Mouse (Mus musculus): ENCODE results near the gene Apbb2. TPM values are rescaled to one million over a fixed set of nuclear protein-coding genes. Genes with fewer than 3 reads are reported as not detected.

Gene Apbb2
- polyA plus RNA-seq, 1 experiment, result not detected

DNA sequence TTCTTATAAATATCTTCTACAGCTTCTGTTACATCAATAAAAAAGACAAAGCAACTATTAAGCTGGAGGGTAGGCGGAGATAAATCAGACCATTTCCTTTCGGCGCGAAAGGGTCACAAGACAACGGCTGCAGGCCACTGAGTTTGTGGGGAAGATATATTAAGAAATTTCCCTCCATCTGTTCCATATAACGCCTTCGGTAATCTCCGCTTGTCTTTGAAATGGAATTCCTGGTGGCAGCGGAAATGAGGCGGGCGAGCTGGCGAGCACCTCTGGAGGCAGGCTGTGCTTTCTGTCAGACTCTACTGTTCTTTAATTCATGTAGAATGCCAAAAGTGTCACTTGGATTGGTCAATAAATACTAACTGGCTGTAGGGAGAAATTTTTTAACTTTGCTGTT, 267.5 kb downstream of the Apbb2 start:
- no peak for TF ChIP-seq GATA1 (IDR thresholded peaks at IDR 0.05; ENCODE audit: low read length)

DNA sequence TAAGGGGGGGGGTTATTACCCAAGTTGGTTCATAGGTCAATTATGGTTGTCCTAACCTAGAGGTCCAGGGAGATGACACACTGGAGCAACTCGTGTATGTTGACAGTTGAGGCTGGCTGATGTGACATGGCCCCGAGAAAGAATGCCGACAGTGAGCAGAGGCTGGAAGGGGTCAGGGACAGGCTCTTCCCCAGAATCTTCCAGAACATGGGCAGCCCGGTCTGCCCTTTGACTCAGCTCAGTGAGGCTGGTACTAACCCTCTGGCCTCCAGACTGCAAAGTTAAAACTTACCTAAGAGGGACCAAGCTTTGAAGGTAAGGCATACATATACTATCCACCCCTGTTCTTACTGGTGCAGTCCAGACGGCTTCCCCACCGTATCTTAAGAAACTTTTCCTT, 268.0 kb downstream of the Apbb2 start:
- TF ChIP-seq GATA1 (IDR thresholded peaks at IDR 0.05; ENCODE audit: low read length), result no peak

DNA sequence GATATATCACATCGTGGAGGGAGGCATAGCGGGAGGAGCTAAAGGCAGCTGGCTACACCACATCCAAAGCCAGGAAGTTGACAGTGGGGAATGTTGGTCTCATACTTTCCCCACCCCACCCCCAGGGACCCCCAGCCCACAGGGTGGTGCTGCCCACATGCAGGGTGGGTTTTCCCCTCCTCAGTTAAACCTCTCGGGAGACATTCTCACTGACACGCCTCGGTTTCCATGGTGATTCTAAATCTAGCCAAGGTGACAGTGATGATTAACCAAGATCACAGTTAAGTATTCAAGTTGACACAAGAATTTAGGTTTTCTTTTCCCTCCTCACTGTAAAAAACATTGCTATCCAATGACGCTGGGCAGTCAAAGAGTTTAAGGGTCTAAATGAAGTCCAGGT, 270.2 kb downstream of the Apbb2 start:
- TF ChIP-seq GATA1 (IDR thresholded peaks at IDR 0.05; ENCODE audit: low read length), result no peak

DNA sequence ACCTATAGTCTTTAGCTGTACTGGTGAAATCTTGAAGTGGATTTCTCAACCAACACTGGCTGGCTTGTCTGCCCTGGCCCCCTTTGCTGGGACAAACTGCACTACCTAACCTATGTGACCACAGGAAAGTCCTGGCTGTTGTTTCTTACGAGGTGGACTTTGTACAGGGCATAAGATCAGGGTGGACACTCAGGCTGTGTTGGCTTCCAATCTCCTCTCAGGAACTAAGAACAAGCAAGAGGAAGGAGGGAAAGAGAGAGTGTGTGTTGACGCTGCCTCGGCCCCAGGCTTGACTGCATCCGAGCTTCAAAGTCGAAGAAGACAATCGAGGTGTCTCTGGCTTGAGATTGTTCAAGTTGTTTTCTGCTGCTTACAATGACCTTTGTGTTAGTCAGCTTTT, 271.8 kb downstream of the Apbb2 start:
- TF ChIP-seq GATA1 (IDR thresholded peaks at IDR 0.05; ENCODE audit: low read length), result no peak

DNA sequence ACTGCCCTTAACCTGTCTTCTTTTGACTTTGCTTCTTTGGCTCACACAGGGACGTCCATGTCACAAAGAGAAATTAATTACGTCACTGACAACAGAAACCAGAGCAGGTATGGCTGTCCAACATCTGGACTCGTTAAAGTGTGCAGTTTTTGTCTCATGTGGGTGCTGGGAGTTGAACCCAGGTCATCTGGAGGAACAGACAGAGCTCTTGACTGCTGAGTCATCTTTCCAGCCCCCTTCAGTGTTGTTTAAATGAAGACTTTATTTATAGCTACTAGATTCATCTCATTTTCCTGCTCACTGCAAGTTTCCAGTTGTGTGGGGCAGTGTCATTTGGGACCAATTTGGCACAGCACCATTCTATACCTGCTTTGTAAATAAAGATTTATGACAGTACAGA, 273.4 kb downstream of the Apbb2 start:
- TF ChIP-seq GATA1 (IDR thresholded peaks at IDR 0.05; ENCODE audit: low read length), result no peak

DNA sequence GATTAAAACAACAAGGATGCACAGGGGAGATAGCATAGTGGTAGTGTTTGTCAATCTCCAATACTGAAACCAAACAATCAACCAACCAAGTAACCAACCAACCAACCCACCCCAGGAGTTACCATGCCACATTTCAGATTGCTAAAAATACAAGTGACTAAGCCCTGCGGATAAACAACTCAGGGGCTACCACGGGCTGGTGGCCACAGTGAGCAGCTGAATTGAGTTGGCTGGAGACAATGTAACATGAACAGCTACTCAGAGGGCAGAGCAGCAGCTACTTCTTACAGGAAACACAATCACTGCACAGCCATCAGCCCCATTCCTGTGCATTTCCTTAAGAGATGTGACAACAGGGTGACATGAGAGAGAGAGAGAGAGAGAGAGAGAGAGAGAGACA, 274.4 kb downstream of the Apbb2 start:
- no peak for TF ChIP-seq GATA1 (IDR thresholded peaks at IDR 0.05; ENCODE audit: low read length)

DNA sequence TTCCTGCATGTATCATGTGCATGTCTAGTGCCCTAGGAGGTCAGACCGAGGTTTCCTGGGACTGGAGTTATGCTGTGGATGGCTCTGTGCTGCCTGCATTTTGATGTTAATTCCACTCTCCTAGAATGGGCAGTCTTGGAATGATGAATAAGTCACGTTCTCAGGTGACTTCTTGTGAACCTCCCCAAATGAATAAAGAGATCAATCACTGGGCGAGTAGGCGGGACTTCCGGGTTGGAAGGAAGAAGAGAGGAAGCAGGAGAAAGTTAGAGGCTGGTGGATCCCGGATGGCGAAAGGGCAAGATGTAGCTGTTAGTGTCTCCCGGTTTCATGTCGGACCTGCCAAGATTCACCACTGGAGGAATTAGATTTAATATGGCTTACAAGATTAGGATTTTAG, 276.3 kb downstream of the Apbb2 start:
- TF ChIP-seq GATA1 (IDR thresholded peaks at IDR 0.05; ENCODE audit: low read length), result no peak

DNA sequence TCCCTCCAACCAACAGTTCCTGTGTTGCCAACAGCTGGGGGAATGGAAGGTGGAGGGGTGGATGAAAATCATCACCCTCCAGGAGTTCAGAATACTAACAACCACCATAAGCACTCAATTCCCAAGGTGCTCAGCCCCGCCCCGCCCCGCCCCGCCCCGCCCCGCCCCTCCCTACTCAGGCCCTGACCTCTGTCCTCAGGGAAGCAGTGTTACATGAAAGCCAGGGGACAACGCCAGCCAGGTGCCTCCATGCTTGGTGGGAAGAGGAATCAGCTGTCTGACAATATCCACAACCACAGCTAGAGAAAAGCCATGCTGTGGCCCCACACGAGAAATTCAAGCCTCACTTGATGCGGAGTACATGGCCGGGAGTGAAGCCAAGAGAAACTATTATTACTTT, 276.7 kb downstream of the Apbb2 start:
- no peak for TF ChIP-seq GATA1 (IDR thresholded peaks at IDR 0.05; ENCODE audit: low read length)

DNA sequence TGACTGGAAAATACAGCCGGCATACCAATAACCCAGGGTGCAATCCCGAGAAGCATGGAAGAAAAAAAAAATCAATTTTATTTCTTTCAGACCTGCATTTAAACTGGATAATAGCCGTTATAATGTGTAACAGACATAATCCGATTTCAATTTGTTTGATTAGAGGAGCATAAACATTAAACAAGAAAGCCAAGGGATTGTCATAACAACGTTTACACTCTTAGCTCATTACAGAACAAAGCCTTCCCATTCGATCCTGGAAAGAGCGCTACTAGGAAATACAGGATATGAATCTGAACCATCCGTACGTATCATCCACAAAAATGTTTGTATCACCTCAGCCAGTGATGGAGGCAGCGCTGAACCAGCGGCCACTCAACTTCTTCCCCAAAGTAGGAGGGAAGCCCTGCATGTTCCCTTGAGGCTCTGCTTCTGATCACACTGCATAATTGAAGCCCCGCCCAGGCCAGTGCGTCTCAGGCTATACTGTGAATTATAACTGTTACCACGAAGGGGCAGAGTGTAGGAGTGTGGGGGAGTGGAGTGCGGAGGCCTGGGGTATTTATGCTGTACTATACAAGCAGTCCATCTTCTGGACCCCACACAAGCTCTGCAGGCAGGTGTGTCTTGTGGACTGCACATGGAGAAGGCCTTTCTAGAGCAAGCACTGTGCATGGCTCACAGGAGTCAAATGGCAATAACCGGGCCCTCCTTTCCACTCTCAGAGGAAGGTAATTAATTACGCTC, 278.1 kb downstream of the Apbb2 start:
- no peak for TF ChIP-seq GATA1 (IDR thresholded peaks at IDR 0.05; ENCODE audit: low read length)

DNA sequence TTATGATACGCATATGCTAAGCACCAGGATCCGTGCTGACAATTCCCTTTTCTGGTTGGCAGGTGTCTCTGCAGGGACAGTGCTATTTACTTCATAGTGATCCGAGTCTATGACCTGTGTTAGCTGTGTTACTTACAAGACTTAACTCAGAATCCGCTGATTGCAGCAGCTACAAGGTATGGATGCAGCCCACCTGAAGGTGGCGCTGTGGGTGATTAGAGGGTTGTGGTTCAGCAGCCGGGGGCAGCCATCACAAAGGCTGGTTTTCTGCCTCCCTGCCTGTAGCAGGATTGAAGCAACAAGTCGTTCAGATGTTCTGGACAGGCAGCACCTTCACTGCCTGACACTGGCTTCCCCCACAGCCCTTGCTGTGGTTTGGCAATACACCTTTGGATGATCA, 280.0 kb downstream of the Apbb2 start:
- TF ChIP-seq GATA1 (IDR thresholded peaks at IDR 0.05; ENCODE audit: low read length), result no peak

DNA sequence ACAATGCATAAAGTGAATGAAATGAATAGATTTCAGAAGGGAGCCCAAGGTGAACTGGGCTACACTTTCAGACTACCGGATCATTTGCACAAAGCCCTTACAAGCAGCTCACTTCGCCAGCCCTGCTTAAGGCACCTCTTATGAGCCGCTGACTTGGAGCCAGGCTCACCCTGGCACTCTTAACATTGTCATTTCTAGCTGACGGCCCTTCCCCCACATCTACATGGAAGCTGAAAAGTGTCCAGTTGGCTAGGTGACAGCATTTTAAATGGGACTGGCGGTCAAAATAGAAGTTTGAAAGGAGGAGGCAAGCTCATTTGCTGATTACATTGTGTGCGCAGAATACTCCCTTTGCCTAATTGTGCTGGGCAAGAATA, 280.6 kb downstream of the Apbb2 start:
- TF ChIP-seq GATA1 (IDR thresholded peaks at IDR 0.05; ENCODE audit: low read length), result no peak

DNA sequence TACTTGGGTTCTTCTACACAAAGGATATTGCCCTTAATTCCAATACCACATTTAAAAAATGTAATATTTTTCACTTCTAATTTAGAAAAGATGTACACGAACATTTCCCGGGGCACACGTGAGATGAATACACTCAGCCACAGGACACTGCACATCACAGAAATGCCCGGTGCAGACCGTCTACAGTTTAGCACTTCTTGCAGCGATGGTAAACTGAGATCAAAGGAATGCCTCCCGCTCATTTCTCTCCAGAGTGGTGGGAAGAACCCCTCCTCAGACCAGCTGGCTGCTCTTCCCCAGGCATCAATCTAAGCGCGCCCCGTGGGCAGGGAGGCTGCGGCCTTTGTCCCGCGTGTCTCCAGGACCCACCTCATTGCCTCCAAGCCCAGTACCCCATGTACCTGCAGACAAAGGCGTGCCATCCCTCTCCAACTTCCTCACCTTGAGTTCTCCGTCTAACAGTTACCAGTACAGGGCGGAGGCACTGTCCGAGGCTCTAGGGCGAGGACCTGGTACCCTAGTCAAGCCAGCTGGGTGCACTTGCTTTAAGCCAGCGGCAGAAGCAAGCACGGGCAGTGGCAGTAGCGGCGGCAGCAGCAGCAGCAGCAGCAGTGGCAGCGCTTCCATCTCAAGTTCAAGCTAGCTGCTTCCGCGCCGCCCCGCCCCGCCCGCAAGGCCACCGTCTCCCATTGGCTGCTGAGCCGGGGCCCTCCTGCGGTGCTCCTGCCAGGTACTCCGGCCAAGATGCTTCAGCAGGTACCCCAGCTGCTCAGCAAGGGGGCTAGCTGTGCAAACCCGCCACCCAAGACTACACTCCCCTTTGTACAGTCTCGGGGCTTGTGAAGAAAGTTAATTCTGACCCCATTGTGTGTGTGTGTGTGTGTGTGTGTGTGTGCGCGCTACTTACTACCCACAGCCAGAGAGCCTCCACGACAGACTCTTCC, 281.3 kb downstream of the Apbb2 start:
- TF ChIP-seq GATA1 (IDR thresholded peaks at IDR 0.05; ENCODE audit: low read length), result no peak

DNA sequence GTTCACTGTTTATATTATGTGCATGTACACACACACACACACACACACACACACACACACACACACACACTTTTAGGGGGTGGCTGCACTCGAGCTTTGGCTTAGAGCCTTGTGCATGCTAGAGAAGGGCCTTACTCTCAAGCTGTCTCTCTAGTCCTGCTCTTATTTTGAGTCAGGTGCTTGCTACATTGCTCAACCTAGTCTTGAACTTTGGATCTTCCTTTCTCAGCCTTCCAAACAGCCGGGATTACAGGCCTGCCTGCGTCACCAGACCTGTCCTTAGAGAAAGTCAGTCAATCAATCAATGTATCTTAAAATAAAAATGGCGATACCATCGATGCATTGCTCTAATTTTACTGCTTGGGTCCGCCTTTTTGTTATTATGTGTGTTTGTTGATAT, 287.8 kb downstream of the Apbb2 start:
- no peak for TF ChIP-seq GATA1 (IDR thresholded peaks at IDR 0.05; ENCODE audit: low read length)

DNA sequence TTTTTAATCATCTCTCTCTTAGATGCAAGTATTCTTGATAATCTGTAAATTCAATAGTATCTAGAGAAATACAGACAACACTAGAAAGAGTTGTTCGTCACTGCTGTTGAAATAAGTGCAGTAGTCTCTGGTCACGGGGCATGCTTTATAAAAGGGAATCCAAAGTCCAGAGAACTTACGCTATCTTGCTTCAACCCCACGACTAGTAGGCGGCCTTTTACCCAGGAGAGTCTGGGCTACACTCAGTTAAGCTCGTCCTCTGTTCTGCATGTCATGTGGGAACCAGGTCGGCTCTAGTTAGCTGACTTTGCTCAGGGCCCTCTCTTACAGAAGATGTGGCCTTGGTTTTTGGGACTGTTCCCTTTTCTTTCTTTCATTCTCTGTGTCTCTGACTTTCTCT, 289.8 kb downstream of the Apbb2 start:
- TF ChIP-seq GATA1 (IDR thresholded peaks at IDR 0.05; ENCODE audit: low read length), result no peak

DNA sequence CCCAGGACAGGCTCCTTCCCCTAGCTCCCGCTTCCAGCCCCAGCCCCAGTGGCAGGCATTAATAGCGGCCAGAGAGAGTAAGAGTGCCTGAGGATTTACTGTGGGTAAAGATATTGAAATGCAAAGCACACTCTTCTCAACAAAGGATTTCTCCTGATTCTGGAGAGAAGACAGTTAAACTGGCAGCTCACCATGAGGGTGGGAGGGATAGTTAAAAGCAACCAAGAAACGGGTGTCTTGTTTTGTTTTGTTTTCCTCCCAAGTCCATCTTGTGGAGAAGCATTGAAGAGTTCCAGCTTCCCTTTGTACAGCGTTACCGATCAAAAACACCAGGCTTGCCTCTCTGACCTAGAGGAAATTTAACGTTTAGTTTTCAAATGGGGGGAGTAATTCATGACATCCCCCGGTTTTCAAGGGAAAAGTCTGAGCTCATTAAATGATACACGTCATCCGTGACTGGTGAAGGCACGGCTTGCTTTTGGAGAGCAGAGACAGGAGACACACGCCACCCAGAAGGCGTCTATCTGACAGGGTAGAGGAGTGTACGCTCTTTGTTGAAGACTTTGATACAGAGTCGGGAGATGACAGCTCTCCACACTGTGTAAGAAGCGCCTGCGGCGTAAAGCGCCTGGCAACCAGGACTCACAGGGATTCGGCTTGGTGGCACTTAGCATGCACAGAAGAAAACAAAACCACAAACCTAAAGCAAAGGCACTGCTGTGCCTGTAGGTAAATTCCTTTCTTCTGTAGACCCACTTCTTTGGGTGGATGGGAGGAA, 290.4 kb downstream of the Apbb2 start:
- TF ChIP-seq GATA1 (IDR thresholded peaks at IDR 0.05; ENCODE audit: low read length), result no peak

DNA sequence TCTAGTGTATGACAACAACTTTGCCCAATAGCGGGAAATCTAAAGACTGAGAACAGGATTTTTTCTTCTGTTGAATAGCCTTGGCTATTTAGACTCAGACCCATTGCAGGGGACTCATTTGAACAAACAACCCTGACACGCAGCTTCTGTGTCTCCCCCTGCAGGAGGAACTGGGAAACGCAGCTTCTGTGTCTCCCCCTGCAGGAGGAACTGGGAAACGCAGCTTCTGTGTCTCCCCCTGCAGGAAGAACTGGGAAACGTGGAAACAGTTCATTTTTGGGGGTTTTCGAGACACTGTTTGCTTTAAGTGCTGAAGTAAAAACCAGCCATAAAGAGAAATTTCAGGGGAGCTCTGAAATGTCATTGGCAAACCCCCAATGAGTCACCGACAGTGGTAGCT, 292.2 kb downstream of the Apbb2 start:
- TF ChIP-seq GATA1 (IDR thresholded peaks at IDR 0.05; ENCODE audit: low read length), result no peak
